Mouse (Mus musculus): Measurements from ENCODE around the gene Rbms3. TPM values are rescaled to one million over a fixed set of nuclear protein-coding genes. Genes with fewer than 3 reads are reported as not detected.

Rbms3 gene
- polyA plus RNA-seq, 1 experiment from 2014 or later = 68.6 TPM

- ATAC-seq (replicated peaks; ENCODE audit: low FRiP score, low TSS enrichment, low read depth) (no peak), DNase-seq (ENCODE audit: low spot score) (no peak)
- Histone ChIP-seq H3K9ac (ENCODE audit: low read length) (no peak overlapping the region), H3K36me3 (ENCODE audit: control insufficient read depth, insufficient read depth, low read length) (peaks cover 4% of the 10 kb centered on the region), H3K4me3 (ENCODE audit: low read depth, low read length) (no peak overlapping the region), H3K4me1 (replicated peaks; ENCODE audit: control insufficient read depth, insufficient read depth, low read length) (peaks cover 6% of the 10 kb centered on the region), H3K4me2 (ENCODE audit: low read length) (no peak overlapping the region), H3K27me3 (replicated peaks; ENCODE audit: control insufficient read depth, insufficient read depth, low read length) (no peaks in the 10 kb centered on the region), H3K9me3 (ENCODE audit: control insufficient read depth, low read length) (no peaks in the 10 kb centered on the region), H3K27ac (ENCODE audit: low read depth) (no peak overlapping the region)
- WGBS = 79% methylated on average over 4 of the region's 4 CpGs
These were observed 408.2 kb downstream of the Rbms3 start for GRCm38 (mm10) chr9:117221481-117221880.

- Histone ChIP-seq H3K9me3 (ENCODE audit: control insufficient read depth, low read length) (no peaks in the 10 kb centered on the region), H3K36me3 (ENCODE audit: control insufficient read depth, insufficient read depth, low read length) (0 out of 2 replicates have a peak, but pooled peaks cover 3% of the 10 kb centered on the region), H3K4me2 (ENCODE audit: low read length) (no peak overlapping the region), H3K4me1 (replicated peaks; ENCODE audit: control insufficient read depth, insufficient read depth, low read length) (no peaks in the 10 kb centered on the region), H3K4me3 (ENCODE audit: low read depth, low read length) (no peak overlapping the region), H3K9ac (ENCODE audit: low read length) (no peak overlapping the region), H3K27ac (ENCODE audit: low read depth) (no peak overlapping the region), H3K27me3 (replicated peaks; ENCODE audit: control insufficient read depth, insufficient read depth, low read length) (no peaks in the 10 kb centered on the region)
- DNase-seq (ENCODE audit: low spot score) = no peak
- 85% methylated on average over 9 of the region's 9 CpGs for WGBS
- no peak for ATAC-seq (replicated peaks; ENCODE audit: low FRiP score, low TSS enrichment, low read depth)
These were observed 413.5 kb downstream of the Rbms3 start for GRCm38 (mm10) chr9:117216026-117216755.

GRCm38 (mm10) chr9:117212023-117212422, 417.7 kb downstream of the Rbms3 start:
- no peaks in the 10 kb centered on the region for H3K36me3 ChIP-seq (ENCODE audit: control insufficient read depth, insufficient read depth, low read length)
- H3K4me1 ChIP-seq (replicated peaks; ENCODE audit: control insufficient read depth, insufficient read depth, low read length) = peaks cover 10% of the 10 kb centered on the region
- H3K27me3 ChIP-seq (replicated peaks; ENCODE audit: control insufficient read depth, insufficient read depth, low read length) = no peaks in the 10 kb centered on the region
- no peaks in the 10 kb centered on the region for H3K9me3 ChIP-seq (ENCODE audit: control insufficient read depth, low read length)
- no peak overlapping the region for H3K4me3 ChIP-seq (ENCODE audit: low read depth, low read length)
- H3K4me2 ChIP-seq (ENCODE audit: low read length) = no peak overlapping the region
- no peak overlapping the region for H3K9ac ChIP-seq (ENCODE audit: low read length)
- H3K27ac ChIP-seq (ENCODE audit: low read depth) = no peak overlapping the region
- DNase-seq (ENCODE audit: low spot score) = no peak
- WGBS = 72% methylated on average over 4 of the region's 4 CpGs
- ATAC-seq (replicated peaks; ENCODE audit: low FRiP score, low TSS enrichment, low read depth) = no peak

GRCm38 (mm10) chr9:117210344-117210743, 419.4 kb downstream of the Rbms3 start:
- ATAC-seq (replicated peaks; ENCODE audit: low FRiP score, low TSS enrichment, low read depth) (no peak), DNase-seq (ENCODE audit: low spot score) (no peak)
- Histone ChIP-seq H3K27me3 (replicated peaks; ENCODE audit: control insufficient read depth, insufficient read depth, low read length) (no peaks in the 10 kb centered on the region), H3K27ac (ENCODE audit: low read depth) (no peak overlapping the region), H3K9ac (ENCODE audit: low read length) (no peak overlapping the region), H3K4me3 (ENCODE audit: low read depth, low read length) (no peak overlapping the region), H3K9me3 (ENCODE audit: control insufficient read depth, low read length) (no peaks in the 10 kb centered on the region), H3K4me1 (replicated peaks; ENCODE audit: control insufficient read depth, insufficient read depth, low read length) (peaks cover 10% of the 10 kb centered on the region), H3K36me3 (ENCODE audit: control insufficient read depth, insufficient read depth, low read length) (no peaks in the 10 kb centered on the region), H3K4me2 (ENCODE audit: low read length) (no peak overlapping the region)
- WGBS = 41% methylated on average over 2 of the region's 2 CpGs

GRCm38 (mm10) chr9:117205395-117205794, 424.3 kb downstream of the Rbms3 start:
- H3K27me3 ChIP-seq (replicated peaks; ENCODE audit: control insufficient read depth, insufficient read depth, low read length) = no peaks in the 10 kb centered on the region
- H3K9me3 ChIP-seq (ENCODE audit: control insufficient read depth, low read length) = no peaks in the 10 kb centered on the region
- no peak overlapping the region for H3K4me2 ChIP-seq (ENCODE audit: low read length)
- H3K4me1 ChIP-seq (replicated peaks; ENCODE audit: control insufficient read depth, insufficient read depth, low read length) = peaks cover 7% of the 10 kb centered on the region
- H3K9ac ChIP-seq (ENCODE audit: low read length) = no peak overlapping the region
- ATAC-seq (replicated peaks; ENCODE audit: low FRiP score, low TSS enrichment, low read depth) (no peak), DNase-seq (ENCODE audit: low spot score) (no peak)
- no peaks in the 10 kb centered on the region for H3K36me3 ChIP-seq (ENCODE audit: control insufficient read depth, insufficient read depth, low read length)
- 55% methylated on average over 6 of the region's 6 CpGs for WGBS
- H3K4me3 ChIP-seq (ENCODE audit: low read depth, low read length) = no peak overlapping the region
- no peak overlapping the region for H3K27ac ChIP-seq (ENCODE audit: low read depth)

GRCm38 (mm10) chr9:117200067-117200658, 429.6 kb downstream of the Rbms3 start:
- Histone ChIP-seq H3K36me3 (ENCODE audit: control insufficient read depth, insufficient read depth, low read length) (peaks cover 4% of the 10 kb centered on the region; the same call in 1 of the 2 replicates), H3K27ac (ENCODE audit: low read depth) (no peak overlapping the region), H3K9me3 (ENCODE audit: control insufficient read depth, low read length) (no peaks in the 10 kb centered on the region), H3K4me2 (ENCODE audit: low read length) (no peak overlapping the region), H3K9ac (ENCODE audit: low read length) (no peak overlapping the region), H3K27me3 (replicated peaks; ENCODE audit: control insufficient read depth, insufficient read depth, low read length) (no peaks in the 10 kb centered on the region), H3K4me1 (replicated peaks; ENCODE audit: control insufficient read depth, insufficient read depth, low read length) (no peaks in the 10 kb centered on the region), H3K4me3 (ENCODE audit: low read depth, low read length) (no peak overlapping the region)
- 83% methylated on average over 7 of the region's 7 CpGs for whole genome bisulfite sequencing
- DNase-seq (ENCODE audit: low spot score) = no peak
- ATAC-seq (replicated peaks; ENCODE audit: low FRiP score, low TSS enrichment, low read depth) = no peak

- 85% methylated on average over 3 of the region's 3 CpGs for WGBS
- ATAC-seq (replicated peaks; ENCODE audit: low FRiP score, low TSS enrichment, low read depth) (no peak), DNase-seq (ENCODE audit: low spot score) (no peak)
- no peak overlapping the region for H3K9ac ChIP-seq (ENCODE audit: low read length)
- peaks cover 4% of the 10 kb centered on the region; the same call in 1 of the 2 replicates for H3K36me3 ChIP-seq (ENCODE audit: control insufficient read depth, insufficient read depth, low read length)
- peaks cover 8% of the 10 kb centered on the region for H3K4me1 ChIP-seq (replicated peaks; ENCODE audit: control insufficient read depth, insufficient read depth, low read length)
- no peak overlapping the region for H3K4me3 ChIP-seq (ENCODE audit: low read depth, low read length)
- no peak overlapping the region for H3K27ac ChIP-seq (ENCODE audit: low read depth)
- H3K4me2 ChIP-seq (ENCODE audit: low read length) = no peak overlapping the region
- H3K27me3 ChIP-seq (replicated peaks; ENCODE audit: control insufficient read depth, insufficient read depth, low read length) = no peaks in the 10 kb centered on the region
- no peaks in the 10 kb centered on the region for H3K9me3 ChIP-seq (ENCODE audit: control insufficient read depth, low read length)
These were observed 432.2 kb downstream of the Rbms3 start for GRCm38 (mm10) chr9:117197531-117197930.

GRCm38 (mm10) chr9:117192565-117193540, 436.9 kb downstream of the Rbms3 start:
- Histone ChIP-seq H3K4me1 (replicated peaks; ENCODE audit: control insufficient read depth, insufficient read depth, low read length) (peaks cover 13% of the 10 kb centered on the region), H3K4me3 (ENCODE audit: low read depth, low read length) (no peak overlapping the region), H3K27ac (ENCODE audit: low read depth) (peak overlapping the region; percentile 79), H3K4me2 (ENCODE audit: low read length) (no peak overlapping the region), H3K9me3 (ENCODE audit: control insufficient read depth, low read length) (no peaks in the 10 kb centered on the region), H3K36me3 (ENCODE audit: control insufficient read depth, insufficient read depth, low read length) (no peaks in the 10 kb centered on the region), H3K9ac (ENCODE audit: low read length) (no peak overlapping the region), H3K27me3 (replicated peaks; ENCODE audit: control insufficient read depth, insufficient read depth, low read length) (no peaks in the 10 kb centered on the region)
- 51% methylated on average over 14 of the region's 14 CpGs for WGBS
- DNase-seq (ENCODE audit: low spot score) (peak; percentile 63), ATAC-seq (replicated peaks; ENCODE audit: low FRiP score, low TSS enrichment, low read depth) (peak; percentile 71; the same call in 1 of the 2 replicates)

All from intestine, embryonic 14.5 days (tissue).